ENCODE assay signal across 8 mouse cellular contexts in genomic region chr17:35836178-35836965, GRCm38 (mm10). TPM values are rescaled to one million over a fixed set of nuclear protein-coding genes. Genes with fewer than 3 reads are reported as not detected.
DNase-seq lines count a peak whose midpoint lies in the region; ATAC-seq and TF ChIP-seq lines count a peak whose summit lies in the region.

No protein-coding gene starts in this region.

- H3K4me3 ChIP-seq in erythroblast, embryonic 14.5 days (replicated peaks) = peak overlapping the region; percentile 78
- H3K4me3 ChIP-seq in heart, embryonic 12.5 days = peak overlapping the region; percentile 81
- peak overlapping the region; percentile 74 for H3K4me3 ChIP-seq in liver, embryonic 12.5 days
- H3K4me3 ChIP-seq in stomach, embryonic 15.5 days (replicated peaks) = peak overlapping the region; percentile 67

- TF ChIP-seq POLR2A in brain, embryonic 14.5 days (IDR thresholded peaks at IDR 0.05; ENCODE audit: borderline replicate concordance, extremely low read depth, insufficient read depth, insufficient read length, poor library complexity, severe bottlenecking) = no peak

- peak overlapping the region; percentile 91 for H3K4me2 ChIP-seq in heart, embryonic 12.5 days
- peak overlapping the region; percentile 83 for H3K4me2 ChIP-seq in liver, embryonic 12.5 days
- H3K4me2 ChIP-seq in stomach, embryonic 15.5 days = peak overlapping the region; percentile 81

- peaks cover 70% of the 10 kb centered on the region for H3K4me1 ChIP-seq in erythroblast, embryonic 14.5 days (ENCODE audit: control insufficient read depth)
- peaks cover 41% of the 10 kb centered on the region for H3K4me1 ChIP-seq in heart, embryonic 12.5 days (replicated peaks)
- H3K4me1 ChIP-seq in liver, embryonic 12.5 days = peaks cover 67% of the 10 kb centered on the region
- H3K4me1 ChIP-seq in stomach, embryonic 15.5 days = peaks cover 28% of the 10 kb centered on the region

- H3K36me3 ChIP-seq in erythroblast, embryonic 14.5 days (ENCODE audit: control insufficient read depth) = peaks cover 61% of the 10 kb centered on the region
- H3K36me3 ChIP-seq in heart, embryonic 12.5 days = peaks cover 54% of the 10 kb centered on the region
- peaks cover 54% of the 10 kb centered on the region for H3K36me3 ChIP-seq in liver, embryonic 12.5 days
- H3K36me3 ChIP-seq in stomach, embryonic 15.5 days = peaks cover 29% of the 10 kb centered on the region

- DNase-seq in CD4-positive helper T cell, adult 2 months (ENCODE audit: low read depth, low spot score) = peak; percentile 85
- DNase-seq in brain, embryonic 14.5 days (ENCODE audit: low read depth) = peak; percentile 93
- peak; percentile 94 for DNase-seq in kidney, postnatal 10 days
- peak; percentile 71 to 79 for DNase-seq in natural killer cell, adult 2 months (ENCODE audit: low spot score in 2 of 2)

- H3K27ac ChIP-seq in heart, embryonic 12.5 days (ENCODE audit: poor library complexity, severe bottlenecking) = peak overlapping the region; percentile 97
- H3K27ac ChIP-seq in liver, embryonic 12.5 days = peak overlapping the region; percentile 96
- peak overlapping the region; percentile 95 for H3K27ac ChIP-seq in stomach, embryonic 15.5 days

- no peaks in the 10 kb centered on the region; the same call in 1 of the 2 replicates for H3K9me3 ChIP-seq in erythroblast, embryonic 14.5 days (ENCODE audit: control insufficient read depth, low read length)
- no peaks in the 10 kb centered on the region for H3K9me3 ChIP-seq in heart, embryonic 12.5 days (replicated peaks)
- no peaks in the 10 kb centered on the region for H3K9me3 ChIP-seq in liver, embryonic 12.5 days (replicated peaks)
- H3K9me3 ChIP-seq in stomach, embryonic 15.5 days = no peaks in the 10 kb centered on the region

- H3K27me3 ChIP-seq in erythroblast, embryonic 14.5 days (ENCODE audit: control insufficient read depth) = no peaks in the 10 kb centered on the region; the same call in 1 of the 2 replicates
- no peaks in the 10 kb centered on the region for H3K27me3 ChIP-seq in heart, embryonic 12.5 days (replicated peaks)
- no peaks in the 10 kb centered on the region for H3K27me3 ChIP-seq in liver, embryonic 12.5 days (replicated peaks)
- no peaks in the 10 kb centered on the region for H3K27me3 ChIP-seq in stomach, embryonic 15.5 days (replicated peaks)

- TF ChIP-seq CTCF in brain, embryonic 14.5 days (IDR thresholded peaks at IDR 0.05; ENCODE audit: borderline replicate concordance, extremely low read depth, insufficient read depth, insufficient read length) = peak; percentile 72; the same call in 1 of the 2 replicates

- no peak for ATAC-seq in heart, embryonic 12.5 days (ENCODE audit: insufficient number of reproducible peaks, low FRiP score)
- ATAC-seq in liver, embryonic 12.5 days = no peak
- ATAC-seq in stomach, embryonic 15.5 days (ENCODE audit: insufficient read depth, low FRiP score, low read depth) = no peak

- 8% methylated on average over 24 of the region's 24 CpGs for WGBS in heart, embryonic 12.5 days
- WGBS in liver, embryonic 12.5 days (ENCODE audit: insufficient replicate concordance) = 8% methylated on average over 24 of the region's 24 CpGs
- 5% methylated on average over 24 of the region's 24 CpGs for WGBS in stomach, embryonic 15.5 days

- peak overlapping the region; percentile 93 for H3K9ac ChIP-seq in heart, embryonic 12.5 days
- H3K9ac ChIP-seq in liver, embryonic 12.5 days = peak overlapping the region; percentile 94
- peak overlapping the region; percentile 81 for H3K9ac ChIP-seq in stomach, embryonic 15.5 days

RNA-seq across cellular contexts. Expression of gene Tubb5, which starts 1.7 kb away (rescaled TPM):
- polyA plus RNA-seq in brain, embryonic 14.5 days (2012; rRNA removed) = 3,347 and 3,555 TPM in 2 replicates
- 56.9 and 99.3 TPM in 2 replicates for polyA plus RNA-seq in erythroblast, embryonic 14.5 days (2012)
- polyA plus RNA-seq in heart, embryonic 12.5 days (2016; fragmentation: Nextera tagmentation; extraction: Ambion mirVana) = 743 and 773 TPM in 2 replicates
- polyA plus RNA-seq in liver, embryonic 12.5 days (2016; fragmentation: Nextera tagmentation; extraction: Ambion mirVana) = 577 and 600 TPM in 2 replicates
- 762 and 772 TPM in 2 replicates for polyA plus RNA-seq in stomach, embryonic 15.5 days (2015; fragmentation: Nextera tagmentation; extraction: Ambion mirVana)

RNA-seq across cellular contexts. Expression of gene Mdc1, which starts 4.9 kb away (rescaled TPM):
- 18.8 and 23.7 TPM in 2 replicates for polyA plus RNA-seq in brain, embryonic 14.5 days (2012; rRNA removed)
- 0.91 and 1.1 TPM in 2 replicates for polyA plus RNA-seq in erythroblast, embryonic 14.5 days (2012)
- polyA plus RNA-seq in heart, embryonic 12.5 days (2016; fragmentation: Nextera tagmentation; extraction: Ambion mirVana) = 21.6 and 25.0 TPM in 2 replicates
- polyA plus RNA-seq in liver, embryonic 12.5 days (2016; fragmentation: Nextera tagmentation; extraction: Ambion mirVana) = 14.2 and 15.0 TPM in 2 replicates
- polyA plus RNA-seq in stomach, embryonic 15.5 days (2015; fragmentation: Nextera tagmentation; extraction: Ambion mirVana) = 15.2 and 19.7 TPM in 2 replicates

RNA-seq across cellular contexts. Expression of gene Flot1, which starts 13.3 kb away (rescaled TPM):
- polyA plus RNA-seq in brain, embryonic 14.5 days (2012; rRNA removed) = 87.1 and 101 TPM in 2 replicates
- polyA plus RNA-seq in erythroblast, embryonic 14.5 days (2012) = 8.2 and 11.6 TPM in 2 replicates
- polyA plus RNA-seq in heart, embryonic 12.5 days (2016; fragmentation: Nextera tagmentation; extraction: Ambion mirVana) = 78.2 and 80.2 TPM in 2 replicates
- polyA plus RNA-seq in liver, embryonic 12.5 days (2016; fragmentation: Nextera tagmentation; extraction: Ambion mirVana) = 38.0 and 43.1 TPM in 2 replicates
- 45.3 and 46.0 TPM in 2 replicates for polyA plus RNA-seq in stomach, embryonic 15.5 days (2015; fragmentation: Nextera tagmentation; extraction: Ambion mirVana)

RNA-seq across cellular contexts. Expression of gene Ier3, which starts 14.9 kb away (rescaled TPM):
- 4.8 and 5.1 TPM in 2 replicates for polyA plus RNA-seq in brain, embryonic 14.5 days (2012; rRNA removed)
- 14.0 and 14.8 TPM in 2 replicates for polyA plus RNA-seq in erythroblast, embryonic 14.5 days (2012)
- polyA plus RNA-seq in heart, embryonic 12.5 days (2016; fragmentation: Nextera tagmentation; extraction: Ambion mirVana) = 37.6 and 38.6 TPM in 2 replicates
- polyA plus RNA-seq in liver, embryonic 12.5 days (2016; fragmentation: Nextera tagmentation; extraction: Ambion mirVana) = 16.8 and 19.9 TPM in 2 replicates
- polyA plus RNA-seq in stomach, embryonic 15.5 days (2015; fragmentation: Nextera tagmentation; extraction: Ambion mirVana) = 14.5 and 16.7 TPM in 2 replicates

RNA-seq across cellular contexts. Expression of gene Nrm, which starts 24.7 kb away (rescaled TPM):
- 26.9 and 38.3 TPM in 2 replicates for polyA plus RNA-seq in brain, embryonic 14.5 days (2012; rRNA removed)
- 1.7 and 2.8 TPM in 2 replicates for polyA plus RNA-seq in erythroblast, embryonic 14.5 days (2012)
- 48.9 and 50.7 TPM in 2 replicates for polyA plus RNA-seq in heart, embryonic 12.5 days (2016; fragmentation: Nextera tagmentation; extraction: Ambion mirVana)
- 29.5 and 29.8 TPM in 2 replicates for polyA plus RNA-seq in liver, embryonic 12.5 days (2016; fragmentation: Nextera tagmentation; extraction: Ambion mirVana)
- polyA plus RNA-seq in stomach, embryonic 15.5 days (2015; fragmentation: Nextera tagmentation; extraction: Ambion mirVana) = 54.0 and 54.7 TPM in 2 replicates
